Mouse (Mus musculus): ENCODE measurements at regions not wholly inside any gene's neighbourhood (a gene's known extent, or its start where the extent isn't known, plus 50 kb on each side); places are given as distances from the start of the nearest gene placed in this dataset.

- no peak for TF ChIP-seq ZNF384 (IDR thresholded peaks at IDR 0.05; ENCODE audit: low read depth, low read length)
- TF ChIP-seq MAFK (IDR thresholded peaks at IDR 0.05; ENCODE audit: insufficient read depth, low read depth, low read length) = no peak
- no peak for TF ChIP-seq HCFC1 (IDR thresholded peaks at IDR 0.05; ENCODE audit: borderline replicate concordance, insufficient read depth, low read length)
These were observed 56.7 kb upstream of the Mad2l1 start for GRCm38 (mm10) chr6:66478326-66478964.
